Mouse (Mus musculus) stomach, postnatal 0 days (tissue): ENCODE results near the gene Itga9. TPM values are rescaled to one million over a fixed set of nuclear protein-coding genes. Genes with fewer than 3 reads are reported as not detected.

Experiments used
- ATAC-seq: fragments of 200-750 bp; cut with Nextera tagmentation; 2 replicates; pipeline ENCODE4 v1.8.0; 2017; ENCODE audit not compliant: low FRiP score, low TSS enrichment
- DNase-seq: peaks from one replicate; pipeline ENCODE4 v3.0.0-alpha.2; 2016; ENCODE audit warnings: low spot score
- H3K27ac ChIP-seq: fragments of 300-500 bp; sonication (generic); replicated peaks from 2 replicates; pipeline ENCODE4 v1.5.1; 2014; ENCODE audit warnings: mild to moderate bottlenecking, control low read depth
- H3K27me3 ChIP-seq: fragments of 300-500 bp; sonication (generic); 2 replicates; pipeline ENCODE4 v1.6.1; 2014; ENCODE audit warnings: low read length; ENCODE audit not compliant: control insufficient read depth, insufficient read depth
- H3K36me3 ChIP-seq: fragments of 300-500 bp; sonication (generic); 2 replicates; pipeline ENCODE4 v1.6.1; 2014; ENCODE audit warnings: low read length, mixed read lengths; ENCODE audit not compliant: control insufficient read depth, insufficient read depth
- H3K4me1 ChIP-seq: fragments of 300-500 bp; sonication (generic); replicated peaks from 2 replicates; pipeline ENCODE4 v1.6.1; 2014; ENCODE audit warnings: antibody characterized with exemption; ENCODE audit not compliant: control insufficient read depth, insufficient read depth
- H3K4me2 ChIP-seq: fragments of 300-500 bp; sonication (generic); replicated peaks from 2 replicates; pipeline ENCODE4 v1.6.1; 2014; ENCODE audit warnings: low read depth, mild to moderate bottlenecking, control low read depth, moderate library complexity
- H3K4me3 ChIP-seq: fragments of 300-500 bp; sonication (generic); 2 replicates; pipeline ENCODE4 v1.5.1; 2014; ENCODE audit warnings: low read depth, low read length, control low read depth
- H3K9ac ChIP-seq: fragments of 300-500 bp; sonication (generic); 2 replicates; pipeline ENCODE4 v1.6.1; 2014; ENCODE audit warnings: mild to moderate bottlenecking, low read length, control low read depth, mixed read lengths
- H3K9me3 ChIP-seq: fragments of 300-500 bp; sonication (generic); 2 replicates; pipeline ENCODE4 v1.6.1; 2016; ENCODE audit warnings: low read length; ENCODE audit not compliant: control insufficient read depth
- CTCF ChIP-seq: IDR thresholded peaks from 2 replicates; pipeline ENCODE4 v1.5.1; 2016; ENCODE audit warnings: antibody characterized with exemption, low read depth, mild to moderate bottlenecking, moderate library complexity
- EP300 ChIP-seq: optimal IDR thresholded peaks from 2 replicates; pipeline ENCODE3; 2016; ENCODE audit warnings: antibody characterized with exemption
- WGBS: fragments of 180-500 bp; shearing (Covaris S2); extraction: QIAGEN DNeasy Blood & Tissue Kit; methylation state at CpG from one replicate; pipeline ENCODE4 v1.1.7; 2014; 5-methylcytosine and 5-hydroxymethylcytosine counted together
- polyA plus RNA-seq: library from polyadenylated mRNA; unstranded; fragments of >200 nt; fragmentation: Nextera tagmentation; extraction: Ambion mirVana; gene quantifications from 2 replicates; pipeline ENCODE4 v1.2.1, GENCODE M21; 2015

The Itga9 gene
- polyA plus RNA-seq, 1 experiment from 2014 or later: 5.3 TPM

DNA sequence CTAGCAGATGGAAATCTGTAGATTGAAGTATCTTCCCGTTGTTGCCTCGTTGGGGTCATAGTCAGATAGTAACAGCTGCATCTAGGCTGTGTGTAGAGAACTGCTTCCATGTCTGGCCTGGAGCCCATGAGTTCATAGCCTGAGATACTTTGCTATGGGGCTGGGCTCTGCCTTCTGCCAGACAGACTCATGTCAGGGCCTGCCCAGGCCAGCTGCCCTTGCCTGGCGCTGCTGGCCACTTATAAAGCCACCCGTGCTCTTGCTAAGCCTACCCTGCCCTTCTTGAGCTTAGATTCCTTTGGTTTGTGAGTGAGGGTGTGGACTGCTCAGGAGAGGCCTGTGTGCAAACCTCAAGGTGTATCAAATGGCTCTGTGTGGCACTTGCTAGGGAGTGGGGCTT, 93.2 kb downstream of the Itga9 start:
- H3K27me3 ChIP-seq: no peaks in the 10 kb centered on the region
- no peak for TF ChIP-seq CTCF
- no peak for TF ChIP-seq EP300
- peak; percentile 38; the same call in 1 of the 2 replicates for ATAC-seq
- WGBS: 38% methylated on average over 4 of the region's 4 CpGs
- no peak overlapping the region for H3K4me3 ChIP-seq
- no peak overlapping the region for H3K4me2 ChIP-seq
- H3K27ac ChIP-seq: peak overlapping the region; percentile 75
- no peaks in the 10 kb centered on the region for H3K36me3 ChIP-seq
- no peak for DNase-seq
- H3K9me3 ChIP-seq: no peaks in the 10 kb centered on the region
- H3K9ac ChIP-seq: no peak overlapping the region
- H3K4me1 ChIP-seq: peaks cover 2% of the 10 kb centered on the region; the same call in 1 of the 2 replicates

DNA sequence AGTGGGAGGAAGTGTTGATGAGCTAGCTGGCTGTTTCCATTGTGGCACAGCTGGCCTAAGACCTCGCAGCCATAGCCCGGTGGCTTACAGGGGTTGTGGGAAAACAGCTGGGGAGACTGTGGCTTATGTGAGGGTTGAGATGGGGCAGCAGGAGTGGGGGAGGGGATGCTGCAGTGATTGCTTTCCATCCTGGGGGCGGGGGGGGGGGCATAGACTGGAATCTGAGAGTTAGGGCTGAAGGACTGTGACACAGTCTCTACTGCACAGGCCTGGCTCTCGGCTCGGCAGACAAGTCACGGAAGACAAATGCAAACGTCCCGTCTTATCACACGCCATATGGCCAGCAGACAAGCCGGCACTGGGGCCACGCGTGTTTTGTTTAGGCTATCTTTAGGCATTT, 94.4 kb downstream of the Itga9 start:
- Histone ChIP-seq H3K4me2 (no peak overlapping the region; the same call in 1 of the 2 replicates), H3K27me3 (no peaks in the 10 kb centered on the region), H3K9me3 (no peaks in the 10 kb centered on the region), H3K4me3 (no peak overlapping the region), H3K4me1 (peaks cover 2% of the 10 kb centered on the region), H3K36me3 (no peaks in the 10 kb centered on the region), H3K9ac (no peak overlapping the region; the same call in 1 of the 2 replicates), H3K27ac (peak overlapping the region; percentile 67)
- WGBS: 21% methylated on average over 12 of the region's 12 CpGs
- TF ChIP-seq EP300 (no peak), CTCF (no peak)
- DNase-seq (no peak), ATAC-seq (peak; percentile 30; the same call in 1 of the 2 replicates)

DNA sequence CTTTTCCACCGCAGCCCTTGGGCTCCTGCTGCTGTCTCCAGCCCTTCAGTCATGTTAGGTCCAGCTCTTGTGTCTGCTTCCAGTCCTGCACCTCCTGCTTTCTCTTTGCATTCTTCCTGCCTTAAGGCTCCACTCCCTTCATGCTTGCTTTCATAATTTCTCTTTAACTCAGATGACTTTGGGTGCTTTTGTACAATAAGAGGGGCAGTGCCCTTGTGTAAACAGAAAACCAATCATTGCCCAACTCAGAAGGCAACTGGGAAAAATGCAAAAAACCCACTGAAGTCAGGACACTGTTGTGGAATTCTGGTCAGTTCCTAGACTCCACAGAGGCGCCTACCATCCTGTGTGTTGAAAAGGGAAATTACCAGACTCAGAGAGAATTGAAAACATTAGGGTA, 95.3 kb downstream of the Itga9 start:
- Histone ChIP-seq H3K27me3 (no peaks in the 10 kb centered on the region), H3K4me3 (no peak overlapping the region), H3K36me3 (no peaks in the 10 kb centered on the region), H3K27ac (peak overlapping the region; percentile 67; the same call in 1 of the 2 replicates), H3K4me1 (peaks cover 2% of the 10 kb centered on the region), H3K9ac (no peak overlapping the region), H3K4me2 (no peak overlapping the region), H3K9me3 (no peaks in the 10 kb centered on the region)
- WGBS: 61% methylated on average over 2 of the region's 2 CpGs
- TF ChIP-seq CTCF (no peak), EP300 (no peak)
- DNase-seq (no peak), ATAC-seq (no peak)

DNA sequence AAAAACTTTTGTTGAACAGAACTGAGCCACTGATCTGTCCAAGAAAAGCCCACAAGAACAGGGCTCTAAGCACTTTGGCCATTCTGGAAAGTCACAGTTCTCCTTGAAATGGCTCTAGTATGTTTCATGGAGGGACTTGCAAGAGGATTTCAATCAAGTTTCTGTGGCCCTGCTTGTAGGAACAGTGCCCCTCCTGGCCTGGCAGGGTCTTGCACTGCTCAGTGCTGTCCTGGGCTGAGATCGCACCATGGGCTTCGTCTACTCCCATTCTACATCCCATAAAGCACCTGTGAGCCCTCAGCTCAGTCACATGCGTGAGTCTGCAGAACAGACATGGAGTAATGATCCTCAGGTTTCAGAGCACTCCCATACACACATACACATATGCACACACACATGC, 96.7 kb downstream of the Itga9 start:
- 91% methylated on average over 3 of the region's 3 CpGs for WGBS
- no peak for ATAC-seq
- Histone ChIP-seq H3K36me3 (no peaks in the 10 kb centered on the region), H3K9ac (no peak overlapping the region), H3K27me3 (no peaks in the 10 kb centered on the region), H3K4me2 (no peak overlapping the region), H3K4me1 (peaks cover 2% of the 10 kb centered on the region), H3K9me3 (no peaks in the 10 kb centered on the region), H3K4me3 (no peak overlapping the region), H3K27ac (no peak overlapping the region)
- TF ChIP-seq CTCF: peak; percentile 56
- no peak for TF ChIP-seq EP300
- DNase-seq: no peak

DNA sequence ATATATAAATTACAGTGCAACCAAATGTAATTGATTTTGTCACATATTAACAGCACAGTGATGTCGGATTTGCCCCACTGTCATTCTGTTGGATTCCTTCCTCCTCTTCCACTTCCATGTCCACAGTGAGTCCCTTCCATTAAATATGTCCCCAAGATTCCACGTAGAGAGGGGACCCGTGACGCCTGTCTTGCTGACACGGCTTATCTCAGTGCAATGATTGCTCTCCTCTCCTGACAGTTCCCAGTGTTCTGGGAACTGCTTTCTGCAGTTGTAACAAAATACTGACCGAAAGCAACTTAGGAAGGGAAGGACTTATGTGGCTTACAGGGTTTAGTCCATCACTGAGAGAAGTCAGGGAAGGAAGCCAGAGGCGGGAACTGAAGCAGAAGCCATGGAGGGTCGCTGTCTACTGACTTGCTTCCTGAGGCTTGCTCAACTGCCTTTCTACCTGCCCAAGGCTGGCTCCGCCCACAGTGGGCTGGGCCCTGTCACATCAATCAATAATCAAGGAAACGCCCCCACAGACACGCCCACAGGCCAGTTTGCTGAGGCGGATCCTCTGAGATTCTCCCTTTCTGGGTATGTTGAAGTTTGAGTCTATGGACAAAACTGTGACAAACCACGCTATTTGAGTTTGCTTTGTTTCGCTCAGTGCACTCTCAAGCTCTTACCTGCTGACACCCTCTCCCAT, 99.0 kb downstream of the Itga9 start:
- Histone ChIP-seq H3K36me3 (no peaks in the 10 kb centered on the region), H3K4me2 (no peak overlapping the region), H3K27ac (peak overlapping the region; percentile 5; the same call in 1 of the 2 replicates), H3K27me3 (no peaks in the 10 kb centered on the region), H3K9ac (no peak overlapping the region), H3K4me1 (peaks cover 2% of the 10 kb centered on the region), H3K4me3 (no peak overlapping the region), H3K9me3 (no peaks in the 10 kb centered on the region)
- 26% methylated on average over 14 of the region's 14 CpGs for WGBS
- DNase-seq (peak; percentile 87), ATAC-seq (peak; percentile 79)
- TF ChIP-seq CTCF (peak; percentile 14; the same call in 1 of the 2 replicates), EP300 (no peak)

DNA sequence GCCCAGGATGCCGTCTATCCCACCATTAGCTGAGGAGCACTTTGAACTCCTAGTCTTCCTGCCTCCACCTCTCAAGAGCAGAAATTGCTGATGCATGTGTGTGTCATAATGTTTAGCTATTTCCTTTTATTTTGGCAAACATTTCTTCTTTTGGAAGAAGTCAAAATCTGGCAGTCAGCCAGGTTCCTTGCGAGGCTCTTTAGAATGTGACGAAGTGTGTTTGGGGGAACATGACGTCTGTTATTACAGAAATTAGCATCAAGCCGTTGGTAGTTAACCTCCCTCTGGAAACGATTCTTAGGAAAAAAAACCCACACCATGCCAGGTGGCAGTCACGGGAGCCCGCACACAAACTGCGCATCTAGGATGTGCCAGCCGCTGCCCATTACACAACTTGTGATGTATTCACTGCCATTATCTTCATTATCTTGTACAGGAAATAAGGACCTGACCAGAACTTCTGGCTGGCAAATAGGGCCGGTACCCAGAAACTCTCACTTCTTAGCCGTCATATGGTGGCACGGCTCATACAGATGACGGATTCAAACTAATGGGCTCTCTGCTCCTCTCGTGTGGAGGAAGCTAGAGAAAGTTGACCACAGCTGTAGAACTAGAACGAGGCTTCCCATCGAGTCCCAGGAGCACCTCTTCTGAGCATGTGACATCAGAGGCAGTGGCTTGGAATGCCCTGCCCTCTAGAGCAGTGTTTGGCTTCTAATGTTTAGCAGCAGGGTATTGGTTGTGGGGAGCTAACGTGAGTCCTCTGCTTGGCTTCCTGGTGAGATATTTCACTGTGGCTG, 99.9 kb downstream of the Itga9 start:
- no peak; the same call in 1 of the 2 replicates for ATAC-seq
- 40% methylated on average over 18 of the region's 18 CpGs for WGBS
- H3K9me3 ChIP-seq: no peaks in the 10 kb centered on the region
- H3K27me3 ChIP-seq: no peaks in the 10 kb centered on the region
- TF ChIP-seq CTCF: no peak
- no peak for DNase-seq
- H3K4me2 ChIP-seq: no peak overlapping the region
- H3K4me1 ChIP-seq: peaks cover 2% of the 10 kb centered on the region; the same call in 1 of the 2 replicates
- H3K36me3 ChIP-seq: no peaks in the 10 kb centered on the region
- no peak overlapping the region for H3K4me3 ChIP-seq
- peak overlapping the region; percentile 30; the same call in 1 of the 2 replicates for H3K27ac ChIP-seq
- no peak overlapping the region for H3K9ac ChIP-seq
